Mouse (Mus musculus): Measurements from ENCODE around the gene Glis3. TPM values are rescaled to one million over a fixed set of nuclear protein-coding genes. Genes with fewer than 3 reads are reported as not detected.

Gene Glis3
- polyA plus RNA-seq, 1 experiment from 2014 or later = 3.9 TPM

- peaks cover 40% of the 10 kb centered on the region for H3K4me1 ChIP-seq
- WGBS = 39% methylated on average over 6 of the region's 6 CpGs
- DNase-seq (ENCODE audit: extremely low spot score, low spot score) = no peak
Observed at GRCm38 (mm10) chr19:28478055-28478454, 201.8 kb downstream of the Glis3 start.

GRCm38 (mm10) chr19:28477326-28477863 lies 202.5 kb downstream of the Glis3 start:
- WGBS = 18% methylated on average over 6 of the region's 6 CpGs
- peaks cover 40% of the 10 kb centered on the region for H3K4me1 ChIP-seq
- no peak overlapping the region for H3K4me3 ChIP-seq
- H3K9me3 ChIP-seq = no peaks in the 10 kb centered on the region
- H3K27me3 ChIP-seq (ENCODE audit: poor library complexity, severe bottlenecking) = peaks cover 50% of the 10 kb centered on the region
- H3K27ac ChIP-seq = peak overlapping the region; percentile 27; the same call in 1 of the 2 replicates
- H3K36me3 ChIP-seq (replicated peaks) = no peaks in the 10 kb centered on the region
- DNase-seq (ENCODE audit: extremely low spot score, low spot score) = peak; percentile 33

More at GRCm38 (mm10) chr19:28478055-28478454, 201.8 kb downstream of the Glis3 start:
- Histone ChIP-seq H3K27me3 (ENCODE audit: poor library complexity, severe bottlenecking) (peaks cover 50% of the 10 kb centered on the region), H3K9me3 (no peaks in the 10 kb centered on the region), H3K4me3 (no peak overlapping the region), H3K36me3 (replicated peaks) (no peaks in the 10 kb centered on the region), H3K27ac (no peak overlapping the region)

GRCm38 (mm10) chr19:28473621-28474020 lies 206.3 kb downstream of the Glis3 start:
- Histone ChIP-seq H3K36me3 (replicated peaks) (no peaks in the 10 kb centered on the region), H3K4me1 (peaks cover 39% of the 10 kb centered on the region), H3K9me3 (no peaks in the 10 kb centered on the region), H3K27me3 (ENCODE audit: poor library complexity, severe bottlenecking) (peaks cover 51% of the 10 kb centered on the region), H3K27ac (no peak overlapping the region), H3K4me3 (no peak overlapping the region)
- 75% methylated on average over 5 of the region's 5 CpGs for WGBS
- DNase-seq (ENCODE audit: extremely low spot score, low spot score) = no peak

GRCm38 (mm10) chr19:28471144-28471543 lies 208.7 kb downstream of the Glis3 start:
- 72% methylated on average over 7 of the region's 8 CpGs for WGBS

GRCm38 (mm10) chr19:28465779-28466178 lies 214.1 kb downstream of the Glis3 start:
- H3K27me3 ChIP-seq (ENCODE audit: poor library complexity, severe bottlenecking) = peaks cover 7% of the 10 kb centered on the region; the same call in 1 of the 2 replicates
- H3K4me3 ChIP-seq = no peak overlapping the region
- no peaks in the 10 kb centered on the region for H3K9me3 ChIP-seq
- 85% methylated on average over 5 of the region's 5 CpGs for WGBS
- H3K4me1 ChIP-seq = peaks cover 17% of the 10 kb centered on the region
- DNase-seq (ENCODE audit: extremely low spot score, low spot score) = no peak
- no peaks in the 10 kb centered on the region for H3K36me3 ChIP-seq (replicated peaks)
- H3K27ac ChIP-seq = no peak overlapping the region

More at GRCm38 (mm10) chr19:28471144-28471543, 208.7 kb downstream of the Glis3 start:
- Histone ChIP-seq H3K27me3 (ENCODE audit: poor library complexity, severe bottlenecking) (peaks cover 34% of the 10 kb centered on the region), H3K4me1 (peaks cover 14% of the 10 kb centered on the region), H3K27ac (no peak overlapping the region), H3K4me3 (no peak overlapping the region), H3K9me3 (no peaks in the 10 kb centered on the region), H3K36me3 (replicated peaks) (no peaks in the 10 kb centered on the region)
- DNase-seq (ENCODE audit: extremely low spot score, low spot score) = no peak

- Histone ChIP-seq H3K27me3 (ENCODE audit: poor library complexity, severe bottlenecking) (peaks cover 5% of the 10 kb centered on the region; the same call in 1 of the 2 replicates), H3K4me1 (peaks cover 39% of the 10 kb centered on the region), H3K4me3 (no peak overlapping the region), H3K9me3 (no peaks in the 10 kb centered on the region), H3K27ac (no peak overlapping the region), H3K36me3 (replicated peaks) (no peaks in the 10 kb centered on the region)
- 93% methylated on average over 8 of the region's 8 CpGs for WGBS
- no peak for DNase-seq (ENCODE audit: extremely low spot score, low spot score)
Observed at GRCm38 (mm10) chr19:28454331-28454730, 225.5 kb downstream of the Glis3 start.

GRCm38 (mm10) chr19:28452951-28453520 lies 226.8 kb downstream of the Glis3 start:
- Histone ChIP-seq H3K27ac (0 out of 2 replicates have a peak overlapping the region, but pooled peaks have one; percentile 15), H3K36me3 (replicated peaks) (no peaks in the 10 kb centered on the region), H3K4me1 (peaks cover 44% of the 10 kb centered on the region), H3K9me3 (no peaks in the 10 kb centered on the region), H3K27me3 (ENCODE audit: poor library complexity, severe bottlenecking) (peaks cover 5% of the 10 kb centered on the region; the same call in 1 of the 2 replicates), H3K4me3 (peak overlapping the region; percentile 18; the same call in 1 of the 2 replicates)
- 34% methylated on average over 12 of the region's 12 CpGs for WGBS
- DNase-seq (ENCODE audit: extremely low spot score, low spot score) = peak; percentile 20

- 92% methylated on average over 4 of the region's 4 CpGs for WGBS
- no peaks in the 10 kb centered on the region for H3K36me3 ChIP-seq (replicated peaks)
- DNase-seq (ENCODE audit: extremely low spot score, low spot score) = no peak
- H3K4me1 ChIP-seq = peaks cover 39% of the 10 kb centered on the region
- H3K4me3 ChIP-seq = no peak overlapping the region
- 0 out of 2 replicates have a peak, but pooled peaks cover 1% of the 10 kb centered on the region for H3K27me3 ChIP-seq (ENCODE audit: poor library complexity, severe bottlenecking)
- H3K9me3 ChIP-seq = no peaks in the 10 kb centered on the region
- H3K27ac ChIP-seq = no peak overlapping the region
Observed at GRCm38 (mm10) chr19:28448811-28449210, 231.1 kb downstream of the Glis3 start.

- Histone ChIP-seq H3K27ac (no peak overlapping the region), H3K4me3 (no peak overlapping the region), H3K27me3 (ENCODE audit: poor library complexity, severe bottlenecking) (no peaks in the 10 kb centered on the region), H3K9me3 (no peaks in the 10 kb centered on the region), H3K36me3 (replicated peaks) (no peaks in the 10 kb centered on the region), H3K4me1 (no peaks in the 10 kb centered on the region)
- 92% methylated on average over 4 of the region's 4 CpGs for WGBS
- DNase-seq (ENCODE audit: extremely low spot score, low spot score) = no peak
Observed at GRCm38 (mm10) chr19:28442161-28442560, 237.7 kb downstream of the Glis3 start.

- no peaks in the 10 kb centered on the region for H3K4me1 ChIP-seq
- H3K4me3 ChIP-seq = no peak overlapping the region
- H3K27ac ChIP-seq = no peak overlapping the region
- no peaks in the 10 kb centered on the region for H3K36me3 ChIP-seq (replicated peaks)
- H3K9me3 ChIP-seq = no peaks in the 10 kb centered on the region
- 85% methylated on average over 12 of the region's 12 CpGs for WGBS
- DNase-seq (ENCODE audit: extremely low spot score, low spot score) = no peak
- H3K27me3 ChIP-seq (ENCODE audit: poor library complexity, severe bottlenecking) = no peaks in the 10 kb centered on the region
Observed at GRCm38 (mm10) chr19:28436457-28437148, 243.3 kb downstream of the Glis3 start.

- Histone ChIP-seq H3K9me3 (no peaks in the 10 kb centered on the region), H3K36me3 (replicated peaks) (no peaks in the 10 kb centered on the region), H3K4me1 (peaks cover 5% of the 10 kb centered on the region), H3K27me3 (ENCODE audit: poor library complexity, severe bottlenecking) (no peaks in the 10 kb centered on the region), H3K27ac (no peak overlapping the region), H3K4me3 (no peak overlapping the region)
- 87% methylated on average over 6 of the region's 6 CpGs for WGBS
- DNase-seq (ENCODE audit: extremely low spot score, low spot score) = no peak
Observed at GRCm38 (mm10) chr19:28428220-28428816, 251.6 kb downstream of the Glis3 start.

GRCm38 (mm10) chr19:28424180-28424579 lies 255.7 kb downstream of the Glis3 start:
- Histone ChIP-seq H3K4me3 (no peak overlapping the region), H3K27me3 (ENCODE audit: poor library complexity, severe bottlenecking) (no peaks in the 10 kb centered on the region), H3K36me3 (replicated peaks) (no peaks in the 10 kb centered on the region), H3K4me1 (peaks cover 5% of the 10 kb centered on the region), H3K9me3 (no peaks in the 10 kb centered on the region), H3K27ac (no peak overlapping the region)
- WGBS = 82% methylated on average over 5 of the region's 5 CpGs
- no peak for DNase-seq (ENCODE audit: extremely low spot score, low spot score)

- no peaks in the 10 kb centered on the region for H3K36me3 ChIP-seq (replicated peaks)
- 87% methylated on average over 9 of the region's 9 CpGs for WGBS
- DNase-seq (ENCODE audit: extremely low spot score, low spot score) = no peak
- peaks cover 5% of the 10 kb centered on the region for H3K4me1 ChIP-seq
- no peak overlapping the region for H3K27ac ChIP-seq
- no peaks in the 10 kb centered on the region for H3K27me3 ChIP-seq (ENCODE audit: poor library complexity, severe bottlenecking)
- H3K4me3 ChIP-seq = no peak overlapping the region
- H3K9me3 ChIP-seq = no peaks in the 10 kb centered on the region
Observed at GRCm38 (mm10) chr19:28422939-28423338, 256.9 kb downstream of the Glis3 start.

Measured in forebrain, embryonic 10.5 days (tissue).